Mouse (Mus musculus): Measurements from ENCODE around the gene Gm8206.
"Not testable (repeated sequence)": the region's sequence is repeated elsewhere in the genome, so short reads cannot be mapped to it uniquely, and the experiment has no call there.

Gene Gm8206

DNA sequence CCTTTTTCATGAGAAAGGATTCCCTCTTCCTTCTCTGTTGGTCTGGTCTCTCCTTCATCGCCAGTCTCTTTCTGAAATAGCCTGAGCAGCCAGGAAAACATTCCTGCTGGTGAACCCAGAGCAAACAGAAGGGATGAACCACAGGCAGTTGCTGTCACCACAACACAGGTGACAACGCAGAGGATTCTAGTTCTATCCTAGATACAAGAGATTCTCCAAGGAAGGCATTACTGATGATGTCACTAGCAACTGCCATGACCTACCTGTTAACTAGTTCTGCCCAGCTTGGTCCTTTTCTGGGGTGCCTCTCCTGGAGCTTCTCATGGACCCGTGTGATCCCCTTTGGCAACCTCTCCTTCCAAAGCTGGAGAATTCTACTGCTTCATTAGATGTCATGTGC, at the start of gene Gm8206:
Gene Gm8206, minus strand, starts transcription at position 101 of the 400 bp plus-strand sequence.
- not testable (repeated sequence) for DNase-seq (ENCODE audit: low read depth)

DNA sequence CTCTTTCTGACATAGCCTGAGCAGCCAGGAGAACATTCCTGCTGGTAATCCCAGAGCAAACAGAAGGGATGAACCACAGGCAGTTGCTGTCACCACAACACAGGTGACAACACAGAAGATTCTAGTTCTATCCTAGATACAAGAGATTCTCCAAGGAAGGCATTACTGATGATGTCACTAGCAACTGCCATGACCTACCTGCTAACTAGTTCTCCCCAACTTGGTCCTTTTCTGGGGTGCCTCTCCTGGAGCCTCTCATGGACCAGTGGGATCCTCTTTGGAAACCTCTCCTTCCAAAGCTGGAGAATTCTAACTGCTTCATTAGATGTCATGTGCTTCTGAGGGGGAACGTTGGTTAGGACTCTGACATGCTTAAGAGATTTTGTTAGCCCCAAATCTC, 32.0 kb upstream of the Gm8206 start, which contains the start of gene Gm3476:
Gene Gm3476, minus strand, starts transcription at position 101 of the 400 bp plus-strand sequence.
- DNase-seq (ENCODE audit: low read depth): not testable (repeated sequence)

DNA sequence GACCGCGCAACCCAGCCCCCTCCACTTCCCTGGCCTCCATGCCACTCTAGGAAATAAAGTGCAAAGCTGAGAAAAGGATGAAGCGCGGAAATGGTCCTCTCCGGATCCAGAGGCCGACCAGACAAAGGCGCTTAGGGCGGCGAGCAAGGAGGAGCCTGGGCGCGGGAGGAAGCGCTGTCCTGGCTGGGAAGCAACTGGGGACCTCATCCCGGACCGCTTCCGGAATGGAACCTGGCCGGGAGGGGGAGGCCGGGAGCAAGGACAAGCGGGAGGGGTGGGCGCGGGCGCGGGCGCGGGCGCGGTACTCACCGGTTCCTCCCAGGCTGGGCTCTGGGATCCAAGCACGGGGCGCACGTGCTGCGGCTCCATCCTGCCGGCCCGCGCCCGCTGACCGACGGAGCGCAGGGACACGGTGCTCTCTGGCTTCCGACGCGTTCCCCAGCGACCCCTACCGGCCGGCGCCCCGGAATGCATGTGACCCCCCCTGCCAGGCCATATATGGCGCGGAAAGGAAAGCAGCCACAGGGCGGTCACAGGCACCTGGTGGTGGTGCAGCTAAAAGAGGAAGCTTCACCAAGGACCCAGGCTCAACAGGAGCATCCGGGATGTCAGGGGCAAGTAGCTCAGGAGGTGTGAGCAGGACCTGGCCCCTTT, 14.7 kb upstream of the Gm8206 start, which contains the start of gene Gm3468:
Gene Gm3468, minus strand, starts transcription at position 394 of the 654 bp plus-strand sequence.
- DNase-seq (ENCODE audit: low read depth): not testable (repeated sequence)

DNA sequence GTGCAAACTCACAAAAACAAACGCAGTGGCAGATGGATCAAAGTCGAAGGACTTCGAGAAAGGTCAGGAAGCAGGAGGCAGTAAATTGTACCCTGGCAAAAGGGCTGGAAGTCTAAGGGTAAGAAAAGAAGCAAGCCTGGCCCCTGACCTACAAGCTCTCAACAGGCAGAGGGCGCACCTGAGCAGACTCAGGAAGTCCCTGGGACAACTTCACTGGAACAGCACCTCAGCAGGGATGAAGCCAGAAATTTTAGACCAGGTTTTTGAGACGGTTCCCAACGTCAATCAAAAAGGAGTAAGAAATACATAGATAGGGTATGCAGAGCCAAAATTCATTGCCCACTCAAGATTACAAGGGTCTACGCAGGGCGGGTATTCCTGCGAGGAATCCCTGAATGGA, 13.8 kb upstream of the Gm8206 start:
- not testable (repeated sequence) for DNase-seq (ENCODE audit: low read depth)

DNA sequence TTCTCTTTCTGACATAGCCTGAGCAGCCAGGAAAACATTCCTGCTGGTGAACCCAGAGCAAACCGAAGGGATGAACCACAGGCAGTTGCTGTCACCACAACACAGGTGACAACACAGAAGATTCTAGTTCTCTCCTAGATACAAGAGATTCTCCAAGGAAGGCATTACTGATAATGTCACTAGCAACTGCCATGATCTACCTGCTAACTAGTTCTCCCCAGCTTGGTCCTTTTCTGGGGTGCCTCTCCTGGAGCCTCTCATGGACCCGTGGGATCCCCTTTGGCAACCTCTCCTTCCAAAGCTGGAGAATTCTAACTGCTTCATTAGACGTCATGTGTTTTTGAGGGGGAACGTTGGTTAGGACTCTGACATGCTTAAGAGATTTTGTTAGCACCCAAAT, 35.6 kb downstream of the Gm8206 start, which contains the start of gene Gm6337:
Gene Gm6337, minus strand, starts transcription at position 101 of the 400 bp plus-strand sequence.
- not testable (repeated sequence) for DNase-seq (ENCODE audit: low read depth)

DNA sequence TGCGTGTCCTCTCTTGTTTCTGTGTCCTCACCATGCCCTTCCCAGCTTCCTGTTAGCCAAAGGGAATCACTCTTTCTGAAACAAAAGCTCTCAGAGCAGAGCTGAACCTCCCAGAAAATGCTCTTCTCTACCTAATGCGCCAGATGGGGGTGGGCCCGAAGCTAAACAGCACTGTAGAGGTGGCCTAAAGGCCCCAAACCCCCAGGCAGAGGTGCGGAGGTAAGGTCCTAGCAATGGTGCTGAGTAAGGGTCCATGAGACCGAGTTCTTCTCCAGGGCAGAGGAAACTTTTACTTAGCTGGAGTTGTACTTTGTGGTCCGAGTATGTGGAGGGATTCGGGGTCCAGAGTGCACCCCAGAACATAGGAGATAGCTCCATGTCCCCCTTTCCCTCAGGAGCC, 106.6 kb downstream of the Gm8206 start:
- DNase-seq (ENCODE audit: low read depth): not testable (repeated sequence)

DNA sequence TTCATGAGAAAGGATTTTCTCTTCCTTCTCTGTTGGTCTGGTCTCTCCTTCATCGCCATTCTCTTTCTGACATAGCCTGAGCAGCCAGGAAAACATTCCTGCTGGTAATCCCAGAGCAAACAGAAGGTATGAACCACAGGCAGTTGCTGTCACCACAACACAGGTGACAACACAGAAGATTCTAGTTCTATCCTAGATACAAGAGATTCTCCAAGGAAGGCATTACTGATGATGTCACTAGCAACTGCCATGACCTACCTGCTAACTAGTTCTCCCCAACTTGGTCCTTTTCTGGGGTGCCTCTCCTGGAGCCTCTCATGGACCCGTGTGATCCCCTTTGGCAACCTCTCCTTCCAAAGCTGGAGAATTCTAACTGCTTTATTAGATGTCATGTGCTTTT, 114.7 kb downstream of the Gm8206 start, which contains the start of gene Gm3453:
Gene Gm3453, minus strand, starts transcription at position 101 of the 400 bp plus-strand sequence.
- DNase-seq (ENCODE audit: low read depth): not testable (repeated sequence)

Measured in fibroblast of lung, adult 2 months (primary cell).